In genomic region chr8:84707267-84707883, GRCm38 (mm10) we compare ENCODE assay signal across 8 mouse cellular contexts. TPM values are rescaled to one million over a fixed set of nuclear protein-coding genes. Genes with fewer than 3 reads are reported as not detected.
A peak's percentile ranks its signal among the peaks of the same experiment; 100 is the strongest.
DNase-seq lines count a peak whose midpoint lies in the region; ATAC-seq lines count a peak whose summit lies in the region.

No protein-coding gene starts in this region.

- H3K4me1 ChIP-seq in kidney, embryonic 15.5 days, result peaks cover 75% of the 10 kb centered on the region
- H3K4me1 ChIP-seq in liver, embryonic 15.5 days (replicated peaks), result peaks cover 76% of the 10 kb centered on the region

- peak overlapping the region; percentile 60 for H3K27ac ChIP-seq in kidney, embryonic 15.5 days
- peak overlapping the region; percentile 79 for H3K27ac ChIP-seq in liver, embryonic 15.5 days (replicated peaks)

- H3K4me2 ChIP-seq in kidney, embryonic 15.5 days, result peak overlapping the region; percentile 52
- peak overlapping the region; percentile 95 for H3K4me2 ChIP-seq in liver, embryonic 15.5 days

- ATAC-seq in kidney, embryonic 15.5 days (replicated peaks; ENCODE audit: low FRiP score), result no peak
- ATAC-seq in liver, embryonic 15.5 days (ENCODE audit: insufficient read depth), result peak; percentile 17
- no peak for ATAC-seq in frontal cortex, adult (ENCODE audit: low TSS enrichment)

- H3K4me3 ChIP-seq in kidney, embryonic 15.5 days (replicated peaks), result peak overlapping the region; percentile 32
- H3K4me3 ChIP-seq in liver, embryonic 15.5 days (replicated peaks), result peak overlapping the region; percentile 78

- 11% methylated on average over 22 of the region's 22 CpGs for WGBS in kidney, embryonic 15.5 days
- WGBS in liver, embryonic 15.5 days (ENCODE audit: insufficient replicate concordance), result 2% methylated on average over 22 of the region's 22 CpGs

- intact Hi-C loops in heart, postnatal 25 days (cut with DNase I), result loop anchor here (5.0 kb wide), 1 partner anchor 505 kb away; no protein-coding TSS in a partner anchor

- no peaks in the 10 kb centered on the region for H3K36me3 ChIP-seq in kidney, embryonic 15.5 days
- H3K36me3 ChIP-seq in liver, embryonic 15.5 days (replicated peaks), result peaks cover 20% of the 10 kb centered on the region

- peak overlapping the region; percentile 26; the same call in 1 of the 2 replicates for H3K9ac ChIP-seq in kidney, embryonic 15.5 days
- H3K9ac ChIP-seq in liver, embryonic 15.5 days, result peak overlapping the region; percentile 78

- no peak for DNase-seq in kidney, adult 18-20 months
- peak; percentile 46 for DNase-seq in embryo, embryonic 11 days
- peak; percentile 21 for DNase-seq in heart, postnatal 25 days (ENCODE audit: low spot score)
- peak; percentile 44 for DNase-seq in naive thymus-derived CD4-positive, alpha-beta T cell, adult 2 months (ENCODE audit: low read depth)
- no peak for DNase-seq in layer of hippocampus, postnatal 25 days (ENCODE audit: extremely low spot score in 1 of 2, low spot score in 1 of 2)

- no peaks in the 10 kb centered on the region for H3K9me3 ChIP-seq in kidney, embryonic 15.5 days (replicated peaks)
- H3K9me3 ChIP-seq in liver, embryonic 15.5 days (replicated peaks), result no peaks in the 10 kb centered on the region

- H3K27me3 ChIP-seq in kidney, embryonic 15.5 days, result peaks cover 80% of the 10 kb centered on the region
- H3K27me3 ChIP-seq in liver, embryonic 15.5 days, result peaks cover 36% of the 10 kb centered on the region

RNA-seq across cellular contexts. Expression of gene Lyl1, which starts 6.1 kb away (rescaled TPM):
- 7.6 and 7.8 TPM in 2 replicates for polyA plus RNA-seq in kidney, embryonic 15.5 days (2015; fragmentation: Nextera tagmentation; extraction: Ambion mirVana)
- total RNA-seq in heart, postnatal 25 days (2021), result 1 to 10 TPM; 4.2 to 4.5 TPM
- polyA plus RNA-seq in liver, embryonic 15.5 days (2015; fragmentation: Nextera tagmentation; extraction: Ambion mirVana), result 55.3 and 58.3 TPM in 2 replicates
- 1 to 10 TPM; 2.1 to 2.8 TPM for total RNA-seq in layer of hippocampus, postnatal 25 days (2021)

RNA-seq across cellular contexts. Expression of gene G430095P16Rik, which starts 15.4 kb away (rescaled TPM):
- polyA plus RNA-seq in kidney, embryonic 15.5 days (2015; fragmentation: Nextera tagmentation; extraction: Ambion mirVana), result 1.9 and 2.3 TPM in 2 replicates
- total RNA-seq in heart, postnatal 25 days (2021), result under 1 TPM in 1 of 2 experiments, not detected in 1; 0.39 TPM
- polyA plus RNA-seq in liver, embryonic 15.5 days (2015; fragmentation: Nextera tagmentation; extraction: Ambion mirVana), result 8.1 and 8.7 TPM in 2 replicates
- not detected for total RNA-seq in layer of hippocampus, postnatal 25 days (2021)

RNA-seq across cellular contexts. Expression of gene Nacc1, which starts 19.7 kb away (rescaled TPM):
- polyA plus RNA-seq in kidney, embryonic 15.5 days (2015; fragmentation: Nextera tagmentation; extraction: Ambion mirVana), result 23.9 and 25.6 TPM in 2 replicates
- total RNA-seq in heart, postnatal 25 days (2021), result 10 to 100 TPM; 32.0 to 32.6 TPM
- polyA plus RNA-seq in liver, embryonic 15.5 days (2015; fragmentation: Nextera tagmentation; extraction: Ambion mirVana), result 6.2 and 7.2 TPM in 2 replicates
- total RNA-seq in layer of hippocampus, postnatal 25 days (2021), result 10 to 100 TPM; 88.9 to 91.0 TPM

RNA-seq across cellular contexts. Expression of gene Trmt1, which starts 21.3 kb away (rescaled TPM):
- 68.7 and 73.8 TPM in 2 replicates for polyA plus RNA-seq in kidney, embryonic 15.5 days (2015; fragmentation: Nextera tagmentation; extraction: Ambion mirVana)
- total RNA-seq in heart, postnatal 25 days (2021), result 10 to 100 TPM; 32.6 to 37.6 TPM
- 27.9 and 36.1 TPM in 2 replicates for polyA plus RNA-seq in liver, embryonic 15.5 days (2015; fragmentation: Nextera tagmentation; extraction: Ambion mirVana)
- total RNA-seq in layer of hippocampus, postnatal 25 days (2021), result 100 to 1,000 TPM in 1 of 2 experiments, 10 to 100 TPM in 1; 83.4 to 101 TPM

RNA-seq across cellular contexts. Expression of gene Ier2, which starts 44.7 kb away (rescaled TPM):
- polyA plus RNA-seq in kidney, embryonic 15.5 days (2015; fragmentation: Nextera tagmentation; extraction: Ambion mirVana), result 73.4 and 80.3 TPM in 2 replicates
- total RNA-seq in heart, postnatal 25 days (2021), result 10 to 100 TPM; 14.3 to 18.3 TPM
- polyA plus RNA-seq in liver, embryonic 15.5 days (2015; fragmentation: Nextera tagmentation; extraction: Ambion mirVana), result 22.8 and 23.1 TPM in 2 replicates
- 1 to 10 TPM; 8.8 to 9.6 TPM for total RNA-seq in layer of hippocampus, postnatal 25 days (2021)

Comparison
In these comparisons a context has a peak if more than half of its experiments do, and no peak if none do; other contexts are left out.
1. DNase-seq: peak in embryo, embryonic 11 days (single experiment), heart, postnatal 25 days (single experiment) and naive thymus-derived CD4-positive, alpha-beta T cell, adult 2 months (single experiment); none in kidney, adult 18-20 months (single experiment) and layer of hippocampus, postnatal 25 days (0 of 2).